Mouse (Mus musculus) E14TG2a.4 (cell line): ENCODE data around the gene Ncmap.
"Not testable (repeated sequence)": the region's sequence is repeated elsewhere in the genome, so short reads cannot be mapped to it uniquely, and the experiment has no call there.

Experiments
- H3K27me3 ChIP-seq: 2 replicates; pipeline ENCODE4 v1.6.1; 2014; ENCODE audit warnings: low read length, control low read depth; ENCODE audit not compliant: insufficient read depth
- H3K36me3 ChIP-seq: 2 replicates; pipeline ENCODE4 v1.6.1; 2014; ENCODE audit warnings: low read length, control low read depth; ENCODE audit not compliant: insufficient read depth
- H3K4me1 ChIP-seq: replicated peaks from 2 replicates; pipeline ENCODE4 v1.6.1; 2014; ENCODE audit warnings: low read depth, low read length, control low read depth
- H3K4me3 ChIP-seq: replicated peaks from 2 replicates; pipeline ENCODE4 v1.5.1; 2014; ENCODE audit warnings: mild to moderate bottlenecking, low read length
- H3K9me3 ChIP-seq: 2 replicates; pipeline ENCODE4 v1.6.1; 2014; ENCODE audit warnings: low read length, control low read depth
- CTCF ChIP-seq: conservative IDR thresholded peaks from 2 replicates; pipeline ENCODE4 v1.5.1; 2014; ENCODE audit warnings: low read length
- NANOG ChIP-seq: IDR thresholded peaks from 2 replicates; pipeline ENCODE4 v1.6.1; 2014; ENCODE audit warnings: borderline replicate concordance, low read length, mixed read lengths
- POU5F1 ChIP-seq: IDR thresholded peaks from 2 replicates; pipeline ENCODE4 v1.6.1; 2014; ENCODE audit warnings: low read length, borderline replicate concordance

The Ncmap gene

DNA sequence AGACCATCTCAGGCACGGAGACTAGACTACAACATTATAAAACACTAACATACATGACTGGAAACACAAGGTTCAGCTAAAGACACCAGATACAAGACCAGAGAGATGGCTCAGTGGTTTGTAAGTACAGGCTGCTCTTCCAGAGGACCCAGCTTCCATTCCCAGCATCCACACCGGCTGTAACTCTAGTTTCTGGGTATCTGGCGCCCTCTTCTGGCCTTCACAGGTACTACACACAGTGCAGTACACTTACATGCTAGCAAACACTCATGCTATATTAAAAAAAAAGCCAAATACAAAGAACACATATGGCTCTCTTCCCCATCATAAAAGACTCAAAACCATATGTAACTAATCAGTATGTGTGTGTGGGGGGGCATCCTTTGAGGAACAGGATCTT, 22.6 kb downstream of the Ncmap start:
- peaks cover 3% of the 10 kb centered on the region; the same call in 1 of the 2 replicates for H3K4me1 ChIP-seq
- H3K9me3 ChIP-seq = no peaks in the 10 kb centered on the region
- TF ChIP-seq CTCF = peak; percentile 61
- TF ChIP-seq POU5F1 = no peak
- H3K36me3 ChIP-seq = no peaks in the 10 kb centered on the region
- no peaks in the 10 kb centered on the region for H3K27me3 ChIP-seq
- no peak overlapping the region for H3K4me3 ChIP-seq

- no peak for TF ChIP-seq POU5F1
- TF ChIP-seq CTCF = peak; percentile 79
- no peak for TF ChIP-seq NANOG
- Histone ChIP-seq H3K36me3 (no peaks in the 10 kb centered on the region), H3K9me3 (peaks cover 12% of the 10 kb centered on the region), H3K27me3 (no peaks in the 10 kb centered on the region), H3K4me1 (no peaks in the 10 kb centered on the region), H3K4me3 (no peak overlapping the region)
Observed at GRCm38 (mm10) chr4:135373299-135373698, 24.7 kb downstream of the Ncmap start.

- TF ChIP-seq NANOG (no peak), CTCF (no peak), POU5F1 (no peak)
- Histone ChIP-seq H3K36me3 (0 out of 2 replicates have a peak, but pooled peaks cover 2% of the 10 kb centered on the region), H3K9me3 (peaks cover 40% of the 10 kb centered on the region), H3K27me3 (no peaks in the 10 kb centered on the region), H3K4me1 (no peaks in the 10 kb centered on the region), H3K4me3 (no peak overlapping the region)
Observed at GRCm38 (mm10) chr4:135370372-135370771, 27.7 kb downstream of the Ncmap start.

GRCm38 (mm10) chr4:135362828-135363227, 35.2 kb downstream of the Ncmap start:
- TF ChIP-seq POU5F1 (no peak), NANOG (no peak), CTCF (no peak)
- H3K9me3 ChIP-seq = peaks cover 27% of the 10 kb centered on the region
- 0 out of 2 replicates have a peak, but pooled peaks cover under 1% of the 10 kb centered on the region for H3K36me3 ChIP-seq
- no peaks in the 10 kb centered on the region for H3K27me3 ChIP-seq
- no peak overlapping the region for H3K4me3 ChIP-seq
- H3K4me1 ChIP-seq = peaks cover 20% of the 10 kb centered on the region

GRCm38 (mm10) chr4:135361722-135362121, 36.3 kb downstream of the Ncmap start:
- TF ChIP-seq POU5F1 (no peak), NANOG (no peak), CTCF (no peak)
- peaks cover 20% of the 10 kb centered on the region for H3K4me1 ChIP-seq

DNA sequence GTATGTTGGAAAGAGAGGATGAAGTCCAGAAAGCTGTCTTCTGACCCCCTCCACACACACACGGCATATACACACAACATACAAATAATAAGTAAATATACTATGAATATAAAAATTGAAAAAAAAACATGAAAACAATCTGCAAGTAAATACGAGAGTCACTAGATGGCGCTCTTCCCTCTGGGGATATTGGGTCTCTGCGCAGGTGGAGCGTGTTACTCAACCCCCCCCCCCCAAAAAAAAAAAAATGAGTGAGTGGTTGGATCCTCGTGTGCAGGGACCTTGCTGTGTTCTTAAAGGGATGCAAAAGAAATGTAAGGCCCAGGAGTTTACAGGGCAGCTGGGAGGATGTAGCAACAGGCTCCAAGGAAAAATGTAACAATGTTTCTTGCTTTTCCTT, 39.3 kb downstream of the Ncmap start:
- Histone ChIP-seq H3K4me1 (peaks cover 30% of the 10 kb centered on the region), H3K27me3 (no peaks in the 10 kb centered on the region), H3K4me3 (no peak overlapping the region), H3K36me3 (no peaks in the 10 kb centered on the region), H3K9me3 (no peaks in the 10 kb centered on the region)
- peak; percentile 73 for TF ChIP-seq CTCF
- TF ChIP-seq POU5F1 = no peak
- no peak for TF ChIP-seq NANOG

More at GRCm38 (mm10) chr4:135361722-135362121, 36.3 kb downstream of the Ncmap start:
- H3K4me3 ChIP-seq = no peak overlapping the region
- peaks cover 18% of the 10 kb centered on the region for H3K9me3 ChIP-seq
- H3K36me3 ChIP-seq = no peaks in the 10 kb centered on the region
- no peaks in the 10 kb centered on the region for H3K27me3 ChIP-seq

- no peaks in the 10 kb centered on the region for H3K27me3 ChIP-seq
- no peaks in the 10 kb centered on the region for H3K36me3 ChIP-seq
Observed at GRCm38 (mm10) chr4:135357221-135357920, 40.7 kb downstream of the Ncmap start.

GRCm38 (mm10) chr4:135355886-135356550, 42.0 kb downstream of the Ncmap start:
- H3K4me1 ChIP-seq = peaks cover 32% of the 10 kb centered on the region
- H3K27me3 ChIP-seq = no peaks in the 10 kb centered on the region

More at GRCm38 (mm10) chr4:135357221-135357920, 40.7 kb downstream of the Ncmap start:
- Histone ChIP-seq H3K9me3 (no peaks in the 10 kb centered on the region), H3K4me1 (peaks cover 25% of the 10 kb centered on the region), H3K4me3 (no peak overlapping the region)
- TF ChIP-seq POU5F1 (no peak), NANOG (no peak)

GRCm38 (mm10) chr4:135354751-135355150, 43.3 kb downstream of the Ncmap start:
- H3K27me3 ChIP-seq, H3K9me3 ChIP-seq, H3K4me3 ChIP-seq: not testable (repeated sequence)
- H3K36me3 ChIP-seq = peaks cover 13% of the 10 kb centered on the region
- peaks cover 39% of the 10 kb centered on the region for H3K4me1 ChIP-seq

More at GRCm38 (mm10) chr4:135355886-135356550, 42.0 kb downstream of the Ncmap start:
- H3K36me3 ChIP-seq = peaks cover 6% of the 10 kb centered on the region; the same call in 1 of the 2 replicates
- no peak overlapping the region for H3K4me3 ChIP-seq
- H3K9me3 ChIP-seq = no peaks in the 10 kb centered on the region
- no peak for TF ChIP-seq CTCF
- TF ChIP-seq POU5F1 = no peak
- TF ChIP-seq NANOG = no peak
